Mouse (Mus musculus): Measurements from ENCODE around the gene Osbpl10.

Gene Osbpl10

GRCm38 (mm10) chr9:115075191-115075590, 96.8 kb downstream of the Osbpl10 start:
- no peak for DNase-seq (ENCODE audit: low read depth in 1 of 2, low spot score in 2 of 2)

GRCm38 (mm10) chr9:115088295-115088993, 110.1 kb downstream of the Osbpl10 start:
- no peak for DNase-seq (ENCODE audit: low read depth in 1 of 2, low spot score in 2 of 2)

- DNase-seq (ENCODE audit: low read depth in 1 of 2, low spot score in 2 of 2), result no peak
These were observed 111.3 kb downstream of the Osbpl10 start for GRCm38 (mm10) chr9:115089644-115090043.

DNA sequence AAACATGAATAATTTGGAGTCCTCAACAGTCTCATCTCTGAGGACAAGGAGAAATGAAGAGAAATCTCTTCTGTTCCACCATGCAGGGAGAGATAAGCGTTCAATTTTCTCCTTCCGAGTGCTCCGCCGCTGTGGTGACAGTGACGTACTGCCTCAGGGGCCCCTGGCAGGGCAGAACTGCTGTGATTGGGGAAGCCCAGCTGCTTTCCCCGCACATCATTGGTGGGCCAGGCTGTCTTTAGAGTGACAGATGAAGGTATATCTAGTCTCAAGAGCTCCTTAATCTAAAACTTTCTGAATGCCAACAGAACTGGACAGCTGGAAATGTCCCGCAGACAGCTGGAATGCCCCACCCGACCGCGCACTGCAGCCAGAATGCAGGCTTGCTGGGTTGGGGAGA, 118.1 kb downstream of the Osbpl10 start:
- no peak for DNase-seq (ENCODE audit: low read depth in 1 of 2, low spot score in 2 of 2)

DNA sequence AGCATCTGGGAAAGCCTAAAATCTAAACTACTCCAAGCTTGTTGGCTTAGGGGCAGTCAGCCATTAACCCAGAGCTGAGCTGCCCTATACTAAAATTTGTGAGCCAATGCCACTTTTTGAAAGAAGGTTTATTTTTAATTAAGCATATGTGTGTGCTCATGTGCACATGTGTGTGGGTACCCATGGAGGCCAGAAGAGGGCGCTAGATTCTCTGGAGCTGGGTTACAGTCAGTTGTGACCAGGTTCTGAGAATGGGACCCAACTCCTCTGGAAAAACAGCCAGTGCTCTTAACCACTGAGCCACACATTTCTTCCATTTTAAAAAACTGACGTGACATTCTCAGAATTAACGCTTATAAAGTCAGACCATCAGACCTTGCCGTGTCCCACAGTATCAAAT, 119.0 kb downstream of the Osbpl10 start:
- no peak for DNase-seq (ENCODE audit: low read depth in 1 of 2, low spot score in 2 of 2)

DNA sequence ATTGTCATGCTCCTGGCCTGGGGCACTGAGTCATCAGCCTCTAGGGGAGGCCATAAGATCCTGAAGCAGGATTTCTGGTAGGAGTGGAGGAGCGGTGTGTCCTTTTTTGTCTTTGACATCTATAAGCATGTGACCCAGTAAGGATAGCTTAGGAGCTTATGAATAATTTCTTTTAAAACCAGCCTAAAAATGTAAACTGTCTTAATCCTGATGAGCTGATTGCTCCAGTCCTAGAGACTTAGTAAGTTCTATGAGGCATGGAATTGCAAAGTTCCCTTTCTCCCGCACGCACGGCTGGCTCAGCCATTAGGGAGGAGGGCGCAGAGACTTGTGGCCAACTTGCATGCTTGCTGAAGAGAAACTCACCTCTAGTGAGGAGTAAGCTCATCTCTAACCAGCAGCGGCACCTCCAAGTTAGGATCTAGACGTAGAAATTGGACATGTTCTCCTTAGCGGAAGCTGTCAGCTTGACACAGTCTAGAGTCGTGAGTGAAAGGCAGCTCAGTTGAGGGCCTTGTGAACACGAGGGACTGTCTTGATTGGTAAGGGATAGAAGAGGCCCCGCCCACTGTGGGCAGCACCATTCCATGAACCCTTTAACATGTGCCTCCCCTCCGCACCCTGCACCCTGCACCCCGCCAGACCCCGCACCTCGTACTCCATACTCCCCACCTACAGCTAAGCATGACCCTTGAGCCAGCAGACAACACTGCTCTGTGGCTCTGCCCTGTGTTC, 122.0 kb downstream of the Osbpl10 start:
- DNase-seq (ENCODE audit: low read depth in 1 of 2, low spot score in 2 of 2), result no peak

DNA sequence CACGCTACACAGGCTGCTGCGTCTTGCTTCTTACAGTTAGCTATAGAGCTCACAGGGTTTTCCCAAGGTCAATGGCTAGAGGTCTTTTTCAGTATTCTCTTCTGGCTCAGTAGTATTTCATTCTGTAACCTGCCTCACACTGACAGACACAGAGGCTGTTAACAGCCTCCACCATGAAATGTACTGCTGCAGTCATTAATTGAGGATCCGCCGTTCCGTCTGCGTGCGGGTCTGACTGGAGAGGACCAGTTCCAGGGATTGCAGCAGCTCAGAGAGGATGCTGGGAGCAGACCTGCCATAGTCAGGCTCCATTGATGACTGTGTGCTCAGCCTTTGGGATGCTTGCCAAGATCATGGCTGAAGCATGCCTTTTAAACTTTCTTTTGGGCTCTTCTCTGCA, 129.1 kb downstream of the Osbpl10 start:
- DNase-seq (ENCODE audit: low read depth in 1 of 2, low spot score in 2 of 2), result no peak

DNA sequence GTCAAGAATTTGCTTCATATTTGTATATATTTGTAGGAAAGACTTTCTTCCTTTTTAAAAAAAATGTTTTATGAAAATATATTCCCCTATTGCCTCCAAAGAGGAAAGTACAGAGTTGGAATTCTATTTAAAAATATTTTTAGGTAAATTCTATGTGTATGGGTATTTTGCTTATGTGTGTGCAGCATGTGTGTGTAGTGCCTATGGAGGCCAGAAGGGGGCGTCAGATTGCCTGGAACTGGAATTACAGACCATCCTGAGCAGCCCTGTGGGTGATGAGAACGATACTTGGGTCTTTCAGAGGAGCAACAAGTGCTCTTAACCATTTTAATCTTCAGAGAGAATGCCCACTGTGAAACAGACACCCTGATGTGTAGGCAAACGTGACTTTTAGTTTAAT, 132.3 kb downstream of the Osbpl10 start:
- DNase-seq (ENCODE audit: low read depth in 1 of 2, low spot score in 2 of 2), result no peak

DNA sequence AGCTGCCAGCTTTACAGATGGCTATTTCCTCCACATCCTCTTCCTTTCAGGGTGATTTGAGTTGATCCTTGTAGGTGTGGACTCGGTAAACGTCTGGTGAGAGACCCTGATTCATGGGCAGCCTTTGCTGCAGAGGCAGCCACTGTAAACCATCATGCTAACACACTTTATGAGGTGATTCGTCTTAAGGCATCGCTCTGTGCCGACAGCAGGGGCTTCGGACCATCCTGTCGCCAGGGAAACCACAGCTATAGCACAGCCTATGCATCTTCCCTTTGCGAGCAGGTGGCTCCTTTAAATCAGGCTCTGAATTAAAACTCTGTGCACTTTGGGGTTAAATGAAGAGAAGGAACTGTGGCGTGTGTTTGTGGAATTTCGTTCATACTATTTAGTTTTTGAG, 138.9 kb downstream of the Osbpl10 start:
- no peak for DNase-seq (ENCODE audit: low read depth in 1 of 2, low spot score in 2 of 2)

- no peak for DNase-seq (ENCODE audit: low read depth in 1 of 2, low spot score in 2 of 2)
These were observed 141.9 kb downstream of the Osbpl10 start for GRCm38 (mm10) chr9:115120276-115120675.

GRCm38 (mm10) chr9:115120678-115121224, 142.4 kb downstream of the Osbpl10 start:
- DNase-seq (ENCODE audit: low read depth in 1 of 2, low spot score in 2 of 2), result no peak

- DNase-seq (ENCODE audit: low read depth in 1 of 2, low spot score in 2 of 2), result no peak
These were observed 149.0 kb downstream of the Osbpl10 start for GRCm38 (mm10) chr9:115127342-115127741.

GRCm38 (mm10) chr9:115133926-115134325, 155.6 kb downstream of the Osbpl10 start:
- DNase-seq (ENCODE audit: low read depth in 1 of 2, low spot score in 2 of 2), result no peak

- no peak for DNase-seq (ENCODE audit: low read depth in 1 of 2, low spot score in 2 of 2)
These were observed 156.4 kb downstream of the Osbpl10 start for GRCm38 (mm10) chr9:115134736-115135135.

DNA sequence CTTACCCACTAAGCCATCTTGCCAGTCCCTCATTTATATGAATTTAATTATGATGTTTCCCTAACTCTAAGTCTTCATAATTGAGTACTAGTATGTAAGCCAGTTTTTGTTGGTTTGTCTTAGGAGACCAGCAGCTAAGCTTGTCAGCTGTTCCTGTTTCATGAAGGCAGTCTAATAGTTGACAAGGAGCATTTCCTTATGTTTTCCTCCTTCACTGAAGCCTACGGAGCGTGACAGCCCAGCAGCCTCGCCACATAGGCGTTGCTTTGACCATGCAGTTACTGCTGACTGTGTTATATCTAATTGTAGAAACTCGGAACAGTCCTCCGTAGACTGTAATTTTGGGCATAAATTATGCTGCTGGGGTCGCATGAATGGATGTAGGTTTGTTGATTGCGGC, 157.0 kb downstream of the Osbpl10 start:
- no peak for DNase-seq (ENCODE audit: low read depth in 1 of 2, low spot score in 2 of 2)

DNA sequence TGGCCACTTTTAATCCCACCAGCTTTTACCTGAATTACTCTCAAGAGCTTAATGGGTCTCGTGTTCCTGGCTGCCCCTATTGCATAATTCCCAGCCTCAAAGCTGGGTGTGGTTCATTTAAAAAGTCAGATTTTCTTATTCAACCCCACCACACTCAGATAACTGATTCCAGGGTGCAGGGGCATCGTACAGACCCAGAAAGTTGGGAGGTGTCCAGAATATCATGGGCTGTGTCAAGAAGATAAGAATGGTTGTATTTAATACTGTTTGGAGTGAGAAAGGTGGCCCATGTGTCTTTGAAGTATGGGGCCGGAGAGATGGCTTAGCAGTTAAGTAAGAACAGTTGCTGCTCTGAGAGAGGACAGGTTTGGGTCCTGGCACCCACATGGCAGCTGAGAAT, 159.5 kb downstream of the Osbpl10 start:
- no peak for DNase-seq (ENCODE audit: low read depth in 1 of 2, low spot score in 2 of 2)

DNA sequence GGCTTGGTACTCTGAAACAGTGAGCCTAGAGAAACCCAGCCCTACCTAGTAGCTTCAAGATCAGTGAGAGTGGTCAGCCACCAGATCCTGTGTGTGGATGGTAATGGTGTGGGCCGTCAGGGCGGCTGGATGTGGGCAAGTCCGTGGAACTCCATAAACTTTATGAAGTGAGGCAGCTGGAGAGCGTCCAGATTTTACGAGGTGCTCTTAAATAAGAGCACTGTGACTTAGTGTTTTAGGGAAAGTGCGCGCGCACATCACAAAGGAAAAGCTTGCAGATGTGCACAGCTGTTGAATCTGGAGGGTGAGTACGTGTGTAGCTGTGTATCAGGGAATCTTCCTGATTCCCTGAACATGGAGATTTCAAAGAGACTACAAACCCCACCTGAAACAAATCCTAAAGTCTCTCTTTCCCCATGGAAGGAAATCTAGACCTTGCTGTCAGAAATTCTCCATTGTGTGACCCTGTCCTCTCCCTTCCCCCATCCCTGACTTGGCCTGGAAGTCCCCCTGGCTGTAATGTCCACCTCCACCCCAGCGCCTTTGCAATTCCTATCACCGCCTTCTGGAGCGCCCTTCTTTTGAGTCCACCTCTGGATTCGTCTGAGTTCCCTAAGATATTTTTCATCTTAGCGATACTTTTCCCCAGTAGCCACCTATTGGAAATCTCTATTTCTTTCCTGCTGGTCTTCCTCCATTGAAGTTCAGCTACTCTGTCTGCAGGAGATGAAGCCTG, 161.4 kb downstream of the Osbpl10 start:
- DNase-seq (ENCODE audit: low read depth in 1 of 2, low spot score in 2 of 2), result no peak

GRCm38 (mm10) chr9:115147141-115147540, 168.8 kb downstream of the Osbpl10 start:
- DNase-seq (ENCODE audit: low read depth in 1 of 2, low spot score in 2 of 2), result no peak

DNA sequence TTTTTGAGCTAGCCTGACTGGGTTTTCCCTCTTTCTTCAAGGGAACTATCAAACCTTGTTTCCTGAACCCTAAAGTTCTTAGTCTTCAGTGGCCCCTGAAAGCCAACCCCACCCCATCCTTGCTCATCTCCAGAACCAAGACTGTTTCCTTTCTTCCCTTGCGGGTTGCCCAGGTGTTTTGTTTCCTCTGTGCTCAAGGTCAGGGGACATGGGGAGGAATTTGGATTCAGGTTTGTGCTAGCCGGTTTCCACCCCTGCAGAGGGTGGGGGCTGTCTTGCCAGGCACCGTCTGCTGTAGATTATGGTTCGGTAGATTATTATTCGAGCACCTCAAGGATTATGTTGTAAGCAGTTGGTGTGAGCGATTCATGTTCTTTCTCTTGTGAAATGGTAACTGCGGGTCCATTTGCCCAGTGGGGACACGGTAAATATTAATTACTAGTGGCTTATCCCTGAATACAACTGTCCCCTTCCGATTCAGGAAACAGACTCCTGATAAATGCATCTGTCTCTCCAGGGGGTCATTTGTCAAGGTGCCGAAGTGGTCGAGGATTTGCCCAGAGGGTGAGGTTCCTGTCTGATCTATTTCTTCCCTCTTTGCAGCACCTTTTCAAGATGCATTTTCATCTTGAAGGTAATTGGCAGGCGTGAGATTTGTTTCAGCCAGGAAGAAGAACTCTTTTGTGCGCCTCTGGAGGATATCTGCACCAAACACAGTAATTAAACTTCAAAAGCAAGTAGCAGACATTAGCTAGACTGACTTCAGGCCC, 169.4 kb downstream of the Osbpl10 start:
- DNase-seq (ENCODE audit: low read depth in 1 of 2, low spot score in 2 of 2), result no peak

- no peak for DNase-seq (ENCODE audit: low read depth in 1 of 2, low spot score in 2 of 2)
These were observed 170.8 kb downstream of the Osbpl10 start for GRCm38 (mm10) chr9:115149011-115149756.

All from monocyte, adult 2 months (primary cell).